Mouse (Mus musculus) thymus, adult 2 months (tissue): Measurements from ENCODE around the gene Lrg1.

Source experiments
- CTCF ChIP-seq: fragments of 200-500 bp; IDR thresholded peaks from 2 replicates; pipeline ENCODE4 v1.5.1; 2012; ENCODE audit warnings: mild to moderate bottlenecking, control low read depth, low read length, moderate library complexity, borderline replicate concordance; ENCODE audit not compliant: control insufficient read depth, poor library complexity, insufficient read depth; ENCODE audit errors: extremely low read depth
- POLR2A ChIP-seq: fragments of 200-500 bp; IDR thresholded peaks from 2 replicates; pipeline ENCODE4 v1.6.1; 2012; ENCODE audit warnings: mild to moderate bottlenecking, low read length, control low read depth, moderate library complexity; ENCODE audit not compliant: control insufficient read depth, poor library complexity, insufficient read depth; ENCODE audit errors: extremely low read depth

DNA sequence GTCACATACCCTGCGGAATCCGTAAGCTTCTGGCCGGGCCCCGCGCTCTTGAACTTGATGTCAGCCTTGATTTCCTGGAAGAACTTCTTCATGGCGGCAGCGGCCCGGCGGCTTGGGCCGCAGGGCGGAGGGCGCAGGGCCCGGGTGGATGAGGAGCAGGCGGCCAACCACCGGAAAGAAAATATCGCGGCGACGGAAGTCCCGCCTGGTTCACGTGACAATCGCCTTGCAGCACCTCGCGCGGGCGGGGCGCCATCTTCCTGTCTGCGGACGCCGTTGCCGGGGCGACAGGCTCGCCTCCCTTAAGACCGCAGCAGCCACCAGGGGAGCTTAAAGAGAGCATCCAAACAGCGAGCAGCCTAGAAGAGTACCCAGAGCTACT is 47.0 kb downstream of the Lrg1 start, which contains the start of gene Ubxn6:
- TF ChIP-seq POLR2A (peak; percentile 75), CTCF (peak; percentile 46; the same call in 1 of the 2 replicates)
